ENCODE assay signal across 8 mouse cellular contexts in genomic region chr3:89393605-89394004, GRCm38 (mm10). TPM values are rescaled to one million over a fixed set of nuclear protein-coding genes. Genes with fewer than 3 reads are reported as not detected.
A peak's percentile ranks its signal among the peaks of the same experiment; 100 is the strongest.
DNase-seq lines count a peak whose midpoint lies in the region; ATAC-seq lines count a peak whose summit lies in the region.

No protein-coding gene starts in this region.

- H3K4me2 ChIP-seq in hindbrain, embryonic 13.5 days, result peak overlapping the region; percentile 99

- H3K27me3 ChIP-seq in hindbrain, embryonic 13.5 days, result peaks cover 50% of the 10 kb centered on the region

- H3K27ac ChIP-seq in hindbrain, embryonic 13.5 days, result peak overlapping the region; percentile 58; the same call in 1 of the 2 replicates

- peak; percentile 90 for ATAC-seq in hindbrain, embryonic 13.5 days (ENCODE audit: low FRiP score)

- H3K4me3 ChIP-seq in hindbrain, embryonic 13.5 days, result peak overlapping the region; percentile 52

- H3K9ac ChIP-seq in hindbrain, embryonic 13.5 days, result peak overlapping the region; percentile 68

- DNase-seq in T-cell, adult 2 months (ENCODE audit: low spot score), result peak; percentile 86
- peak; percentile 98 to 99 for DNase-seq in cerebellum, postnatal 25 days
- DNase-seq in frontal cortex, postnatal 14 days (ENCODE audit: low spot score in 2 of 2), result peak; percentile 91 to 94
- peak; percentile 73 to 85 for DNase-seq in layer of hippocampus, postnatal 25 days (ENCODE audit: extremely low spot score in 1 of 2, low spot score in 1 of 2)
- peak; percentile 98 for DNase-seq in lung, postnatal 14 days
- peak; percentile 99 for DNase-seq in ovary, postnatal 36 days (ENCODE audit: low spot score)
- peak; percentile 72 for DNase-seq in thymus, postnatal 25 days

- no peaks in the 10 kb centered on the region for H3K36me3 ChIP-seq in hindbrain, embryonic 13.5 days

- WGBS in hindbrain, embryonic 13.5 days, result 0% methylated on average over 15 of the region's 15 CpGs

- H3K9me3 ChIP-seq in hindbrain, embryonic 13.5 days, result no peaks in the 10 kb centered on the region

- peaks cover 70% of the 10 kb centered on the region for H3K4me1 ChIP-seq in hindbrain, embryonic 13.5 days (replicated peaks)

RNA-seq across cellular contexts. Expression of gene Zbtb7b, which starts 1.0 kb away (rescaled TPM):
- 0.70 and 0.73 TPM in 2 replicates for polyA plus RNA-seq in hindbrain, embryonic 13.5 days (2015; fragmentation: Nextera tagmentation; extraction: Ambion mirVana)
- total RNA-seq in layer of hippocampus, postnatal 25 days (2021), result 10 to 100 TPM; 12.3 to 14.4 TPM

RNA-seq across cellular contexts. Expression of gene Lenep, which starts 9.0 kb away (rescaled TPM):
- polyA plus RNA-seq in hindbrain, embryonic 13.5 days (2015; fragmentation: Nextera tagmentation; extraction: Ambion mirVana), result 1.1 and 1.4 TPM in 2 replicates
- total RNA-seq in layer of hippocampus, postnatal 25 days (2021), result 1 to 10 TPM; 3.7 to 5.0 TPM

RNA-seq across cellular contexts. Expression of gene Flad1, which starts 18.1 kb away (rescaled TPM):
- 38.5 and 39.3 TPM in 2 replicates for polyA plus RNA-seq in hindbrain, embryonic 13.5 days (2015; fragmentation: Nextera tagmentation; extraction: Ambion mirVana)
- 10 to 100 TPM; 32.4 to 33.3 TPM for total RNA-seq in layer of hippocampus, postnatal 25 days (2021)

RNA-seq across cellular contexts. Expression of gene Cks1b, which starts 24.6 kb away (rescaled TPM):
- 116 and 121 TPM in 2 replicates for polyA plus RNA-seq in hindbrain, embryonic 13.5 days (2015; fragmentation: Nextera tagmentation; extraction: Ambion mirVana)
- 1 to 10 TPM; 2.4 to 3.0 TPM for total RNA-seq in layer of hippocampus, postnatal 25 days (2021)

RNA-seq across cellular contexts. Expression of gene Shc1, which starts 24.6 kb away (rescaled TPM):
- polyA plus RNA-seq in hindbrain, embryonic 13.5 days (2015; fragmentation: Nextera tagmentation; extraction: Ambion mirVana), result 24.3 and 24.4 TPM in 2 replicates
- 10 to 100 TPM; 11.9 to 13.5 TPM for total RNA-seq in layer of hippocampus, postnatal 25 days (2021)

Comparison
In these comparisons a context has a peak if more than half of its experiments do, and no peak if none do; other contexts are left out.
1. Peak in every context shown above with its lines: DNase-seq, ATAC-seq, H3K4me3 ChIP-seq and H3K27ac ChIP-seq.